Mouse (Mus musculus) testis, adult 2 months (tissue): Measurements from ENCODE around the gene Vmn1r78. TPM values are rescaled to one million over a fixed set of nuclear protein-coding genes. Genes with fewer than 3 reads are reported as not detected.
"Not testable (repeated sequence)": the region's sequence is repeated elsewhere in the genome, so short reads cannot be mapped to it uniquely, and the experiment has no call there.

ENCODE experiments used
- H3K27ac ChIP-seq: fragments of 200-500 bp; 2 replicates; pipeline ENCODE4 v1.5.1; 2012; ENCODE audit warnings: low read depth, low read length; ENCODE audit not compliant: control insufficient read depth, insufficient read depth
- H3K27me3 ChIP-seq: fragments of 200-500 bp; 2 replicates; pipeline ENCODE4 v1.6.1; 2012; ENCODE audit warnings: mild to moderate bottlenecking, low read length, moderate library complexity; ENCODE audit not compliant: control insufficient read depth, insufficient read depth
- H3K36me3 ChIP-seq: fragments of 200-500 bp; 2 replicates; pipeline ENCODE4 v1.6.1; 2012; ENCODE audit warnings: mild to moderate bottlenecking, low read length; ENCODE audit not compliant: control insufficient read depth, insufficient read depth
- H3K4me1 ChIP-seq: fragments of 200-500 bp; 2 replicates; pipeline ENCODE4 v1.6.1; 2012; ENCODE audit warnings: low read length; ENCODE audit not compliant: control insufficient read depth, insufficient read depth
- H3K4me3 ChIP-seq: fragments of 200-500 bp; 2 replicates; pipeline ENCODE4 v1.5.1; 2012; ENCODE audit warnings: low read depth, mild to moderate bottlenecking, low read length, moderate library complexity, mixed read lengths; ENCODE audit not compliant: control insufficient read depth
- CTCF ChIP-seq: fragments of 200-500 bp; IDR thresholded peaks from 2 replicates; pipeline ENCODE4 v1.5.1; 2012; ENCODE audit warnings: low read depth, mild to moderate bottlenecking, inconsistent platforms, low read length, moderate library complexity; ENCODE audit not compliant: control insufficient read depth, insufficient read depth, insufficient replicate concordance
- POLR2A ChIP-seq: fragments of 200-500 bp; IDR thresholded peaks from 2 replicates; pipeline ENCODE4 v1.6.1; 2012; ENCODE audit warnings: low read depth, mild to moderate bottlenecking, inconsistent platforms, low read length, moderate library complexity; ENCODE audit not compliant: control insufficient read depth
- polyA plus RNA-seq: library from polyadenylated mRNA; depleted of rRNA; stranded (reverse); fragments of >200 nt; gene quantifications from 2 replicates; pipeline ENCODE4 v1.2.3, GENCODE M21; 2012; rRNA removed

The Vmn1r78 gene
- not detected in 2 replicates for polyA plus RNA-seq

DNA sequence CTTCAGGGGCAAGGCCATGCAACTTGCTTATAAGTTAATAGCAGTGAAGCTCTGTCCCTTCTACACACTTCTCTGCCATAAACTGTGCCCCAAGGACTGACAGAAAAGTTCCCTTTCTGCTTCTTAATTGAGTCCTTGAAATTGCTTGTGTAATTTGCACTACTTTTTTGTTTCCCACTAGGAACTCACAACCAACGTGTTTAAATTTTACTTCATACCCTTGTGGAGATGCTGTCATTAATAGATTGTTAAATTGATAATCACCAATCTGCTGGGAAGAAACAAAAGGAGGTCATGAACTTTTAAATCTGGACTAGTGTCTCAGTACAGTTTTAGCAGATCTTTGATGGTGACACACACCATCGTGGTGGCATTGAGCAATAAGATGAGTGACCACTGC is at the start of gene Vmn1r78:
Gene Vmn1r78 (plus strand): TSS at position 301 of the 400 bp plus-strand sequence.
- Histone ChIP-seq H3K27ac (no peak within 1 kb of the TSS), H3K36me3 (no peaks in the 10 kb centered on the region), H3K4me1 (no peaks in the 10 kb centered on the region), H3K27me3 (no peaks in the 10 kb centered on the region), H3K4me3 (no peak within 1 kb of the TSS)
- TF ChIP-seq CTCF (no peak), POLR2A (no peak)

DNA sequence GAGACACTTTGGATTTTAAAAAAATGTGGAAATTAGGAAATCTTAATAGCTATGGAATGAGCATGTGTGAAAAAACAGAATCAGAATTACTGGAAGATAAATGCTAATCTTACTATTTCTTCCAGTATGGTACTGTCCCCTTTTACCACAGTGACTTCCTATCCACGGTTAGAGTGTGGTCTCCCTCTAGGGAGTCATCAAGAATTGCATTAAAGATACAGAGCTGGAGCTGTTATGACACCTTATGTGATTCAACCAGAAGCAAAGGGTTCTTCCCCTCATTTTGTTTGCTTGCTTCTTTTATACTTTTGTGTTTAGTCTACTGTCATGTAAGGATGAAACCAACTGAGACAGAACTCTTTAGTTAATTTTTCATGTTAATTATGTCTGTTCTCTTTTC is 6.4 kb downstream of the Vmn1r78 start:
- H3K36me3 ChIP-seq, H3K4me3 ChIP-seq, H3K4me1 ChIP-seq, H3K27ac ChIP-seq, H3K27me3 ChIP-seq: not testable (repeated sequence)

DNA sequence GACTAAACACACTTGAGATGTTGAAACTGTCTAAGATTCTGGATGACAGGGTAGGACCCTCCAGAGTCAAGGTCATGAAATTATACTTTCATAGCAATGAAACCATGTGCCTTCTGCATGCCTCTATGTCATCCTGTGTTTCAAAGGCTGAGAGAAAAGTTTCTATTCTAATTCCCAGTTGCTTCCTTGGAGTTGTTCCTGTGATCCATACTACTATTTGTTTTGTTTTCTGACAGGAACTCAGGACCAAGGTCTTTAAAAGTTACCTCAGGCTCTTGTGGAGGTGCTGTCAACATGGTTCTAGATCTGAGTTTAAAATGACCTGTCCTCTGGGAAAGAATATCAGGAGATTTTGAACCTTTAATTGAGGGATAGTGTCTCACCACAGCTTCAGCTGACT is 20.9 kb downstream of the Vmn1r78 start, which contains the start of gene Vmn1r79:
Gene Vmn1r79 (plus strand): TSS at position 301 of the 400 bp plus-strand sequence.
- H3K4me1 ChIP-seq, H3K36me3 ChIP-seq, H3K27me3 ChIP-seq, H3K27ac ChIP-seq, H3K4me3 ChIP-seq: not testable (repeated sequence)

DNA sequence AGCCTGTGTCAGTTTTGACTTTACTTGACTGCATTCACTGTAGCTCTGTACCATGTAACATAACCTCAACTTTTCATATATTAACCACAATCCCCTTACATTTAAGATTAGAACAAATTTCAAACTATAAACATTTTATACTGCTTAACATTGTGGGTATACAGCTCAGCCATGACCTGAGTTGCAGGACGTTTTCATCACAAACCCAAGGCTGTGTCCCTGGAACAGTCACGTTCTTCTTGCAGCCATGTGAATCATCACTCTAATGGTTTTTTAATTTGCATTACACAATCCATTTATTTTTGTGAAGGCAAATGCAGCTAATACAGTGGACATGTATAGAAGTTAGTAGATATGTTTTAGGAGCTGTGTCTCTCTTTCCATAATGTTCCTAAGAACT is 22.9 kb downstream of the Vmn1r78 start:
- H3K4me3 ChIP-seq, H3K27ac ChIP-seq, H3K27me3 ChIP-seq, H3K36me3 ChIP-seq, H3K4me1 ChIP-seq: not testable (repeated sequence)

DNA sequence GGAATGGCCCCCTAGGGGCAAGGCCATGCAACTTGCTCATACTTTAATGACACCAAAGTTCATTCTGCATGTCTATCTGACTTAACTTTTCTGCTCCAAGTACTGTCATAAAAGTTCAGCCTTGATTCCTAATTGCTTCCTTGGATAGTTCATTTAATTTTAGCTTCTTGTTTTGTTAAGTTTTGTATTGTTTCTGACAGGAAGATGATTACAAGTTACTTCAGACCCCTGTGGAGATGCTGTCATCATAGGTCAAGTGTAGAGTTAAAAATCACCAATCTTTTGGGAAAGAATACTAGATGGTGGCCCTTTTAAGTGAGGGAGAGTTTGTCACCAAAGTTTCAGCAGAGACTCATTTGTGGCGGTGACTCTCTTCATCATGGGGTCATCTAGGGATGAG is 38.9 kb downstream of the Vmn1r78 start, which contains the start of gene Vmn1r80:
Gene Vmn1r80 (plus strand): TSS at position 301 of the 400 bp plus-strand sequence.
- TF ChIP-seq POLR2A (no peak), CTCF (no peak)
- Histone ChIP-seq H3K4me3 (no peak within 1 kb of the TSS), H3K36me3 (no peaks in the 10 kb centered on the region), H3K4me1 (no peaks in the 10 kb centered on the region), H3K27me3 (no peaks in the 10 kb centered on the region), H3K27ac (no peak within 1 kb of the TSS)

DNA sequence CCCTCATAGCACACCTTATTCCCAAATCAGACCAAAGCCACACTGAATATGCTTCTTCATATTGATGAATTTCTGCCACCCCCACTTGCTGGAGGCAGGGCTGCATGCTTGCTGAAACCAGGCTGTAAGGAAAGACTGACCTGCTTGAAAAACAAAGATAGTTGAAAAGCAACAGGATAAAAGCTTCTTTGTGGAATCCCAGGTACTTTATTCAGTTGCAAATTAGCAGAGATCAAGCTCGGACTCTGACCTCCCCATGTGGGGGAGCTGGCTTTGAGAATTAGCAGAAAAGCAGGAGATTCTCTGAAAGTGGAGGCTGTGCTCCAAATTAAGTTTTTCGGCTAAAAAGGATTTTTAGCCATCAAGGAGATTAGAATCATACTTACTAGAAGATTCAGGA is 54.1 kb downstream of the Vmn1r78 start:
- TF ChIP-seq CTCF (no peak), POLR2A (no peak)
- H3K4me3 ChIP-seq: no peak overlapping the region
- no peaks in the 10 kb centered on the region for H3K4me1 ChIP-seq
- no peaks in the 10 kb centered on the region for H3K27me3 ChIP-seq
- no peaks in the 10 kb centered on the region for H3K36me3 ChIP-seq
- H3K27ac ChIP-seq: no peak overlapping the region

Other genes with a start within 250 kb of the Vmn1r78 start
- gene Vmn1r76, start 212.0 kb upstream of the Vmn1r78 start, polyA plus RNA-seq: 0.01 TPM in 1 of 2 replicates, not detected in the other
- gene Vmn1r77, start 113.5 kb upstream of the Vmn1r78 start, polyA plus RNA-seq: not detected in 2 replicates
- not detected in 2 replicates for gene Vmn1r79, start 21.0 kb downstream of the Vmn1r78 start, polyA plus RNA-seq
- not detected in 2 replicates for gene Vmn1r80, start 39.0 kb downstream of the Vmn1r78 start, polyA plus RNA-seq
- gene Vmn1r81, start 118.0 kb downstream of the Vmn1r78 start, polyA plus RNA-seq: not detected in 2 replicates
- gene Vmn1r82, start 150.2 kb downstream of the Vmn1r78 start, polyA plus RNA-seq: not detected in 2 replicates
- not detected in 2 replicates for gene Vmn1r83, start 179.2 kb downstream of the Vmn1r78 start, polyA plus RNA-seq
- gene Vmn1r84, start 219.0 kb downstream of the Vmn1r78 start, polyA plus RNA-seq: not detected in 2 replicates